Mouse (Mus musculus): ENCODE results near the gene RPS10-NUDT3. TPM values are rescaled to one million over a fixed set of nuclear protein-coding genes. Genes with fewer than 3 reads are reported as not detected.

The RPS10-NUDT3 gene
- total RNA-seq, 1 experiment = not detected

- TF ChIP-seq ZC3H11A (IDR thresholded peaks at IDR 0.05; ENCODE audit: borderline replicate concordance, low read depth, low read length) (no peak), HCFC1 (IDR thresholded peaks at IDR 0.05; ENCODE audit: borderline replicate concordance, insufficient read depth, low read length) (no peak), ZNF384 (IDR thresholded peaks at IDR 0.05; ENCODE audit: low read depth, low read length) (no peak), MAFK (IDR thresholded peaks at IDR 0.05; ENCODE audit: insufficient read depth, low read depth, low read length) (no peak), CHD2 (IDR thresholded peaks at IDR 0.05; ENCODE audit: low read depth, low read length) (no peak)
- Histone ChIP-seq H3K27ac (ENCODE audit: insufficient read depth, low read depth, low read length, poor library complexity, severe bottlenecking) (no peak overlapping the region), H3K4me1 (ENCODE audit: control insufficient read depth in 2 of 2, insufficient read depth in 2 of 2, low read length in 2 of 2, poor library complexity in 1 of 2) (peaks cover 4 to 13% of the 10 kb centered on the region in 2 experiments; a peak in 3 of 4 replicates), H3K9me3 (ENCODE audit: control insufficient read depth, insufficient read depth, low read depth, low read length) (no peaks in the 10 kb centered on the region), H3K36me3 (ENCODE audit: control insufficient read depth, insufficient read depth, low read length, poor library complexity, severe bottlenecking) (peaks cover 28% of the 10 kb centered on the region), H3K9ac (ENCODE audit: insufficient read depth, low read depth, low read length, poor library complexity, severe bottlenecking) (peak overlapping the region; percentile 92; the same call in 1 of the 2 replicates), H3K4me3 (ENCODE audit: insufficient read depth in 1 of 2, low read depth in 1 of 2, low read length in 2 of 2, poor library complexity in 1 of 2, severe bottlenecking in 1 of 2) (peak overlapping the region; percentile 11 to 87)
- no peak for DNase-seq (ENCODE audit: low read depth, low spot score)
- in situ Hi-C loops (cut with MboI; ENCODE audit: low sequenced_read_pairs in 2 of 2, unreplicated experiment in 2 of 2) = no loop called here
These were observed 75.4 kb downstream of the RPS10-NUDT3 start for GRCm38 (mm10) chr17:27559596-27559995.

GRCm38 (mm10) chr17:27558845-27559244, 76.2 kb downstream of the RPS10-NUDT3 start:
- no peak for DNase-seq (ENCODE audit: low read depth, low spot score)
- Histone ChIP-seq H3K9me3 (ENCODE audit: control insufficient read depth, insufficient read depth, low read depth, low read length) (no peaks in the 10 kb centered on the region), H3K36me3 (ENCODE audit: control insufficient read depth, insufficient read depth, low read length, poor library complexity, severe bottlenecking) (peaks cover 28% of the 10 kb centered on the region), H3K9ac (ENCODE audit: insufficient read depth, low read depth, low read length, poor library complexity, severe bottlenecking) (peak overlapping the region; percentile 92), H3K4me1 (ENCODE audit: control insufficient read depth in 2 of 2, insufficient read depth in 2 of 2, low read length in 2 of 2, poor library complexity in 1 of 2) (peaks cover 5 to 11% of the 10 kb centered on the region in 2 experiments), H3K4me3 (ENCODE audit: insufficient read depth in 1 of 2, low read depth in 1 of 2, low read length in 2 of 2, poor library complexity in 1 of 2, severe bottlenecking in 1 of 2) (peak overlapping the region; percentile 76 to 87), H3K27ac (ENCODE audit: insufficient read depth, low read depth, low read length, poor library complexity, severe bottlenecking) (no peak overlapping the region)
- no peak for TF ChIP-seq ZNF384 (IDR thresholded peaks at IDR 0.05; ENCODE audit: low read depth, low read length)
- no peak for TF ChIP-seq ZC3H11A (IDR thresholded peaks at IDR 0.05; ENCODE audit: borderline replicate concordance, low read depth, low read length)
- in situ Hi-C loops (cut with MboI; ENCODE audit: low sequenced_read_pairs in 2 of 2, unreplicated experiment in 2 of 2) = no loop called here

- in situ Hi-C loops (cut with MboI; ENCODE audit: low sequenced_read_pairs in 2 of 2, unreplicated experiment in 2 of 2) = no loop called here
- Histone ChIP-seq H3K27ac (ENCODE audit: insufficient read depth, low read depth, low read length, poor library complexity, severe bottlenecking) (peak overlapping the region; percentile 97), H3K9ac (ENCODE audit: insufficient read depth, low read depth, low read length, poor library complexity, severe bottlenecking) (peak overlapping the region; percentile 92), H3K9me3 (ENCODE audit: control insufficient read depth, insufficient read depth, low read depth, low read length) (no peaks in the 10 kb centered on the region), H3K36me3 (ENCODE audit: control insufficient read depth, insufficient read depth, low read length, poor library complexity, severe bottlenecking) (peaks cover 24% of the 10 kb centered on the region), H3K4me3 (ENCODE audit: insufficient read depth in 1 of 2, low read depth in 1 of 2, low read length in 2 of 2, poor library complexity in 1 of 2, severe bottlenecking in 1 of 2) (peak overlapping the region; percentile 76 to 87), H3K4me1 (ENCODE audit: control insufficient read depth in 2 of 2, insufficient read depth in 2 of 2, low read length in 2 of 2, poor library complexity in 1 of 2) (peaks cover 5 to 14% of the 10 kb centered on the region in 2 experiments)
- no peak for DNase-seq (ENCODE audit: low read depth, low spot score)
- no peak for TF ChIP-seq MAFK (IDR thresholded peaks at IDR 0.05; ENCODE audit: insufficient read depth, low read depth, low read length)
These were observed 76.9 kb downstream of the RPS10-NUDT3 start for GRCm38 (mm10) chr17:27557927-27558661.

- peak overlapping the region; percentile 76 to 87 for H3K4me3 ChIP-seq (ENCODE audit: insufficient read depth in 1 of 2, low read depth in 1 of 2, low read length in 2 of 2, poor library complexity in 1 of 2, severe bottlenecking in 1 of 2)
- peak overlapping the region; percentile 92 for H3K9ac ChIP-seq (ENCODE audit: insufficient read depth, low read depth, low read length, poor library complexity, severe bottlenecking)
- no peaks in the 10 kb centered on the region for H3K9me3 ChIP-seq (ENCODE audit: control insufficient read depth, insufficient read depth, low read depth, low read length)
- DNase-seq (ENCODE audit: low read depth, low spot score) = no peak
- in situ Hi-C loops (cut with MboI; ENCODE audit: low sequenced_read_pairs in 2 of 2, unreplicated experiment in 2 of 2) = no loop called here
- peak overlapping the region; percentile 97 for H3K27ac ChIP-seq (ENCODE audit: insufficient read depth, low read depth, low read length, poor library complexity, severe bottlenecking)
- peaks cover 5 to 21% of the 10 kb centered on the region in 2 experiments for H3K4me1 ChIP-seq (ENCODE audit: control insufficient read depth in 2 of 2, insufficient read depth in 2 of 2, low read length in 2 of 2, poor library complexity in 1 of 2)
- TF ChIP-seq ZC3H11A (IDR thresholded peaks at IDR 0.05; ENCODE audit: borderline replicate concordance, low read depth, low read length) (no peak), CHD2 (IDR thresholded peaks at IDR 0.05; ENCODE audit: low read depth, low read length) (no peak), ZNF384 (IDR thresholded peaks at IDR 0.05; ENCODE audit: low read depth, low read length) (no peak), HCFC1 (IDR thresholded peaks at IDR 0.05; ENCODE audit: borderline replicate concordance, insufficient read depth, low read length) (no peak; the same call in 1 of the 2 replicates), MAFK (IDR thresholded peaks at IDR 0.05; ENCODE audit: insufficient read depth, low read depth, low read length) (no peak)
- H3K36me3 ChIP-seq (ENCODE audit: control insufficient read depth, insufficient read depth, low read length, poor library complexity, severe bottlenecking) = peaks cover 24% of the 10 kb centered on the region
These were observed 77.7 kb downstream of the RPS10-NUDT3 start for GRCm38 (mm10) chr17:27557181-27557926.
